Mouse (Mus musculus): ENCODE measurements around the gene Anpep. TPM values are rescaled to one million over a fixed set of nuclear protein-coding genes. Genes with fewer than 3 reads are reported as not detected.

The Anpep gene
- polyA plus RNA-seq, 1 experiment from 2014 or later: 8.6 TPM

DNA sequence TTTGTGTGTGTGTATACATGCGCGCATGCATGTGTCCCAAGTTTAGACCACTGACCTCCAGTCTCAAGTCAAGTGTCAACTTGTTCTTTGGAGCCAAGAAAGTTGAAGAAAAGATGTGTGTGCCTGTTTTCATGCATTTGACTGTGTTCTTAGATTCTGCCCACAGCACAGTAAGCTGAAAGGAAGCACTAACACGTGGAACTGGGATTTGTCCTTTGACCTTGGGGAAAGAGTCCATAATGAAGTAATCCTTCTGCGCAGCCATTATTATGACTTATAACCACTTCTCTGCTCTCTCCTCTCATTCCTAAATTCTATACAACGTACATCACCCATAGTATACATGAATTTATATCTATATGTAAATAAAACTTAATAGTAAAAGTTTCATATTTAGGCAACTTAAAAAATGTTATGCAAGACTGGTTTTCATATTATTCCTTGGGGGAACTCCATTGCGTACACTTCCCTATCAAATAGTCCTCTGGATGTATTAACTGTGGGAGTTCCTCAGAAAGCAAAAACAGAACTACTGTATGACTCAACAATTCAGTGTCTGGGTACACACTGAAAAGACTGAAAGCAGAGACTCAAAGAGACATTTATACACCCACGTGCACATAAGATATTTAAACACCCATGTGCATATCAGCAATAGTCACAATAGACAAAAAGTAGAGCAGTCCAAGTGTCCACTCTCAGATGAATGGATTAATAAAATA, 22.9 kb upstream of the Anpep start:
- Histone ChIP-seq H3K4me2 (no peak overlapping the region), H3K9ac (no peak overlapping the region), H3K27me3 (no peaks in the 10 kb centered on the region), H3K4me3 (no peak overlapping the region), H3K9me3 (replicated peaks) (no peaks in the 10 kb centered on the region), H3K4me1 (replicated peaks) (no peaks in the 10 kb centered on the region; the same call in 1 of the 2 replicates), H3K36me3 (peaks cover 17% of the 10 kb centered on the region; the same call in 1 of the 2 replicates), H3K27ac (no peak overlapping the region)
- WGBS: 87% methylated on average over 7 of the region's 7 CpGs
- no peak for ATAC-seq (replicated peaks; ENCODE audit: insufficient number of reproducible peaks, insufficient read depth, low FRiP score, low read depth)

- WGBS: 94% methylated on average over 6 of the region's 6 CpGs
- Histone ChIP-seq H3K36me3 (peaks cover 17% of the 10 kb centered on the region; the same call in 1 of the 2 replicates), H3K9ac (no peak overlapping the region), H3K9me3 (replicated peaks) (no peaks in the 10 kb centered on the region), H3K4me2 (no peak overlapping the region), H3K4me3 (no peak overlapping the region), H3K27me3 (no peaks in the 10 kb centered on the region), H3K4me1 (replicated peaks) (no peaks in the 10 kb centered on the region; the same call in 1 of the 2 replicates), H3K27ac (no peak overlapping the region)
- ATAC-seq (replicated peaks; ENCODE audit: insufficient number of reproducible peaks, insufficient read depth, low FRiP score, low read depth): no peak
Observed at GRCm38 (mm10) chr7:79881901-79882300, 21.0 kb upstream of the Anpep start.

DNA sequence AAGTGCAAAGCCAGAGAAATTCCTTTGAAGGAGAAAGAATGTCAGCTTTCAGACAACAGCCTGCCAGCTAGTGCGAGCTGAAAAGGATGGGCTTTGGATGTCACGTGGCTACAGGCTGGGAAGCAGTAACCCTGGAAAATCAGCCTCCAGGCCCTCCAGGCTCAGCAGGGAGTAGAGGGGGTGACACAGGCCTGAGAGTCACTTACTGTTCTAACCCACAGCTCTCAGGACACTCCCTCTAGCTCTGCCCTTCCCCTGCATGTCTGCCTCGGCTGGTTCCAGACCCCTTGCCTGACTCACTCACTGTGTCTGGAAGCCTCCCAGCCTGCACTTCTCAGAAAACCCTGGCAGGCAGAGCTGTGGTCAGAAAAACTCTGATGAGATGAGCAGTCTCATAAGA, 20.1 kb upstream of the Anpep start:
- WGBS: 40% methylated on average over 3 of the region's 3 CpGs
- no peaks in the 10 kb centered on the region for H3K4me1 ChIP-seq (replicated peaks)
- H3K27me3 ChIP-seq: no peaks in the 10 kb centered on the region
- no peak for ATAC-seq (replicated peaks; ENCODE audit: insufficient number of reproducible peaks, insufficient read depth, low FRiP score, low read depth)
- no peak overlapping the region for H3K27ac ChIP-seq
- no peak overlapping the region for H3K9ac ChIP-seq
- no peak overlapping the region for H3K4me2 ChIP-seq
- H3K9me3 ChIP-seq (replicated peaks): no peaks in the 10 kb centered on the region
- H3K36me3 ChIP-seq: peaks cover 17% of the 10 kb centered on the region; the same call in 1 of the 2 replicates
- no peak overlapping the region for H3K4me3 ChIP-seq

DNA sequence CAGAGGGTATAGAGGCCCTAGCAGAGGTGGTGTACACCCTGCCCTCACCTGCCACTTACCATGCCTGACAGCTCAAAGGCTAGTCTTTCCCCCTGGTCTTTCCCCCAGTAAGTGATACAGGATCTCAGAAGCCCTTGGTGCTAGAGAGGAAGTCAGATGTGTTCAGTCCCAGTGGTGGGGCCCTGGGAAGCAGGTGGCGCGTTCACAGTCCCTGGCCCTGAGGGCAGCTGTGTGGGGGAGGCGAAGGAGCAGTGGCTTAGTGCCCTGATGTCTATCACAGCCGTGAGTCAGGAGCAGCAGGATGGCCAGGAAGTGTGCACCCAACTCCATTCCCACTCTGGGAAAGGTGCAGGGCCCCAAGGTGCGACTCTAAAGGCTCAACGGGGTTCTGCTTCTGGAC, 19.2 kb upstream of the Anpep start:
- Histone ChIP-seq H3K9me3 (replicated peaks) (no peaks in the 10 kb centered on the region), H3K36me3 (peaks cover 17% of the 10 kb centered on the region; the same call in 1 of the 2 replicates), H3K4me1 (replicated peaks) (no peaks in the 10 kb centered on the region), H3K9ac (no peak overlapping the region), H3K27me3 (no peaks in the 10 kb centered on the region), H3K27ac (no peak overlapping the region), H3K4me3 (no peak overlapping the region), H3K4me2 (no peak overlapping the region)
- WGBS: 89% methylated on average over 6 of the region's 6 CpGs
- ATAC-seq (replicated peaks; ENCODE audit: insufficient number of reproducible peaks, insufficient read depth, low FRiP score, low read depth): no peak

DNA sequence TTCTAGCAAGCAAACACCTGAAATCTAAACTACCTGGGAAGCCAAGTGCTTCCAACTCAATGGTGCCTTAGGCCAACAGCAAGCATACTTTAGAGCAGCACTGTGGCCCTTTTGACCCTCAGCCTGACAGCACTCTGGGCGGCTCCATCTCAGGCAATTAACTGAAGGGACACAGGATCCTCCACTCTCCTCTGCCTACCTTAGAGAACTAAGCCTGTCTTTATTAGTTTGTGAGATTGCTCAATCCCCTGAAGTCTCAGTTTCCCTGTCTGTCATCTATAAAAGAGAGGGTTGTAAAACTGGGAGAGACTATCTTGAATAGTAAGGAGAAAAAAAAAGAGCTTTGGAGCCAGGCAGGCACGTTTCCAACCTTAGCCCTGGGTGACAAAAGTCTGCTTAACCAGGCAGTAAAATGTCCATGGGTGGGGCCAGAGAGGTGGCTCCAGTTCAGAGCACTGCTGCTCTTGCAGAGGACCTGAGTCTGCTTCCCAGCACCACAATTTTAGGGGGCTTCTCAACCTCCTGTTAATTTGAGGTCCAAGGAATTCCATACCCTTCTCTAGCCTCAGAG, 17.7 kb upstream of the Anpep start:
- Histone ChIP-seq H3K4me2 (no peak overlapping the region), H3K4me3 (no peak overlapping the region), H3K4me1 (replicated peaks) (no peaks in the 10 kb centered on the region), H3K9me3 (replicated peaks) (no peaks in the 10 kb centered on the region), H3K27me3 (no peaks in the 10 kb centered on the region), H3K36me3 (peaks cover 15% of the 10 kb centered on the region; the same call in 1 of the 2 replicates), H3K27ac (no peak overlapping the region), H3K9ac (no peak overlapping the region)
- ATAC-seq (replicated peaks; ENCODE audit: insufficient number of reproducible peaks, insufficient read depth, low FRiP score, low read depth): no peak
- 71% methylated on average over 2 of the region's 2 CpGs for WGBS

- Histone ChIP-seq H3K27ac (no peak overlapping the region), H3K4me2 (no peak overlapping the region), H3K9me3 (replicated peaks) (no peaks in the 10 kb centered on the region), H3K4me1 (replicated peaks) (no peaks in the 10 kb centered on the region), H3K36me3 (no peaks in the 10 kb centered on the region), H3K9ac (no peak overlapping the region), H3K4me3 (no peak overlapping the region), H3K27me3 (no peaks in the 10 kb centered on the region)
- ATAC-seq (replicated peaks; ENCODE audit: insufficient number of reproducible peaks, insufficient read depth, low FRiP score, low read depth): no peak
- 79% methylated on average over 6 of the region's 6 CpGs for WGBS
Observed at GRCm38 (mm10) chr7:79873407-79873806, 12.5 kb upstream of the Anpep start.

- Histone ChIP-seq H3K36me3 (no peaks in the 10 kb centered on the region), H3K9ac (no peak overlapping the region), H3K9me3 (replicated peaks) (no peaks in the 10 kb centered on the region), H3K27me3 (no peaks in the 10 kb centered on the region), H3K27ac (no peak overlapping the region), H3K4me1 (replicated peaks) (no peaks in the 10 kb centered on the region), H3K4me2 (no peak overlapping the region), H3K4me3 (no peak overlapping the region)
- 77% methylated on average over 6 of the region's 6 CpGs for WGBS
- no peak for ATAC-seq (replicated peaks; ENCODE audit: insufficient number of reproducible peaks, insufficient read depth, low FRiP score, low read depth)
Observed at GRCm38 (mm10) chr7:79871797-79872345, 11.0 kb upstream of the Anpep start.

GRCm38 (mm10) chr7:79869072-79869719, 8.3 kb upstream of the Anpep start:
- no peaks in the 10 kb centered on the region for H3K27me3 ChIP-seq
- H3K4me1 ChIP-seq (replicated peaks): no peaks in the 10 kb centered on the region
- WGBS: 52% methylated on average over 6 of the region's 6 CpGs
- no peaks in the 10 kb centered on the region for H3K36me3 ChIP-seq
- no peak overlapping the region for H3K27ac ChIP-seq
- H3K9ac ChIP-seq: no peak overlapping the region
- H3K4me3 ChIP-seq: no peak overlapping the region
- ATAC-seq (replicated peaks; ENCODE audit: insufficient number of reproducible peaks, insufficient read depth, low FRiP score, low read depth): no peak
- no peaks in the 10 kb centered on the region for H3K9me3 ChIP-seq (replicated peaks)
- H3K4me2 ChIP-seq: no peak overlapping the region

- Histone ChIP-seq H3K4me1 (replicated peaks) (no peaks in the 10 kb centered on the region), H3K27ac (no peak overlapping the region), H3K9ac (no peak overlapping the region), H3K27me3 (no peaks in the 10 kb centered on the region), H3K4me3 (no peak overlapping the region), H3K9me3 (replicated peaks) (no peaks in the 10 kb centered on the region), H3K4me2 (no peak overlapping the region), H3K36me3 (no peaks in the 10 kb centered on the region)
- WGBS: 71% methylated on average over 7 of the region's 7 CpGs
- ATAC-seq (replicated peaks; ENCODE audit: insufficient number of reproducible peaks, insufficient read depth, low FRiP score, low read depth): no peak
Observed at GRCm38 (mm10) chr7:79868475-79868874, 7.6 kb upstream of the Anpep start.

- Histone ChIP-seq H3K27me3 (no peaks in the 10 kb centered on the region), H3K27ac (no peak overlapping the region), H3K36me3 (no peaks in the 10 kb centered on the region), H3K4me1 (replicated peaks) (no peaks in the 10 kb centered on the region), H3K9me3 (replicated peaks) (no peaks in the 10 kb centered on the region), H3K9ac (no peak overlapping the region), H3K4me3 (no peak overlapping the region), H3K4me2 (no peak overlapping the region)
- 75% methylated on average over 13 of the region's 13 CpGs for WGBS
- ATAC-seq (replicated peaks; ENCODE audit: insufficient number of reproducible peaks, insufficient read depth, low FRiP score, low read depth): no peak
Observed at GRCm38 (mm10) chr7:79867861-79868260, 7.0 kb upstream of the Anpep start.

GRCm38 (mm10) chr7:79866294-79867000, 5.6 kb upstream of the Anpep start:
- 73% methylated on average over 3 of the region's 3 CpGs for WGBS
- ATAC-seq (replicated peaks; ENCODE audit: insufficient number of reproducible peaks, insufficient read depth, low FRiP score, low read depth): no peak
- no peaks in the 10 kb centered on the region for H3K36me3 ChIP-seq

More at GRCm38 (mm10) chr7:79866294-79867000, 5.6 kb upstream of the Anpep start:
- no peaks in the 10 kb centered on the region for H3K27me3 ChIP-seq
- H3K27ac ChIP-seq: no peak overlapping the region
- H3K9me3 ChIP-seq (replicated peaks): no peaks in the 10 kb centered on the region
- no peak overlapping the region for H3K4me3 ChIP-seq
- H3K4me2 ChIP-seq: no peak overlapping the region
- H3K4me1 ChIP-seq (replicated peaks): no peaks in the 10 kb centered on the region
- no peak overlapping the region for H3K9ac ChIP-seq

Measured in heart, embryonic 15.5 days (tissue).